Mouse (Mus musculus): ENCODE results near the gene Rnf216. TPM values are rescaled to one million over a fixed set of nuclear protein-coding genes. Genes with fewer than 3 reads are reported as not detected.
"Not testable (repeated sequence)": the region's sequence is repeated elsewhere in the genome, so short reads cannot be mapped to it uniquely, and the experiment has no call there.

Gene Rnf216
- polyA plus RNA-seq, 1 experiment from 2014 or later: 34.0 TPM

GRCm38 (mm10) chr5:143135042-143135441, 22.2 kb upstream of the Rnf216 start:
- no peak overlapping the region for H3K9ac ChIP-seq (ENCODE audit: low read depth, low read length)
- no peak for DNase-seq (ENCODE audit: low spot score)
- 0 out of 2 replicates have a peak, but pooled peaks cover 3% of the 10 kb centered on the region for H3K9me3 ChIP-seq (ENCODE audit: control insufficient read depth, low read length)
- 94% methylated on average over 7 of the region's 7 CpGs for WGBS
- no peak overlapping the region for H3K27ac ChIP-seq (replicated peaks; ENCODE audit: low read depth, low read length)
- no peak overlapping the region for H3K4me3 ChIP-seq (ENCODE audit: low read depth, low read length)
- no peaks in the 10 kb centered on the region for H3K4me1 ChIP-seq (ENCODE audit: control insufficient read depth, insufficient read depth, low read length)
- H3K36me3 ChIP-seq (ENCODE audit: control insufficient read depth, insufficient read depth, low read length): no peaks in the 10 kb centered on the region
- ATAC-seq (ENCODE audit: low read depth): no peak
- H3K27me3 ChIP-seq (replicated peaks; ENCODE audit: control insufficient read depth, insufficient read depth, low read length): no peaks in the 10 kb centered on the region
- no peak overlapping the region for H3K4me2 ChIP-seq (ENCODE audit: low read depth, low read length)

- H3K4me2 ChIP-seq (ENCODE audit: low read depth, low read length); H3K36me3 ChIP-seq (ENCODE audit: control insufficient read depth, insufficient read depth, low read length); ATAC-seq (ENCODE audit: low read depth); H3K4me3 ChIP-seq (ENCODE audit: low read depth, low read length); H3K4me1 ChIP-seq (ENCODE audit: control insufficient read depth, insufficient read depth, low read length); DNase-seq (ENCODE audit: low spot score); H3K27me3 ChIP-seq (replicated peaks; ENCODE audit: control insufficient read depth, insufficient read depth, low read length); H3K27ac ChIP-seq (replicated peaks; ENCODE audit: low read depth, low read length); H3K9me3 ChIP-seq (ENCODE audit: control insufficient read depth, low read length); H3K9ac ChIP-seq (ENCODE audit: low read depth, low read length): not testable (repeated sequence)
- WGBS: 86% methylated on average over 3 of the region's 6 CpGs
These were observed 21.6 kb upstream of the Rnf216 start for GRCm38 (mm10) chr5:143134216-143135010.

- Histone ChIP-seq H3K27ac (replicated peaks; ENCODE audit: low read depth, low read length) (no peak overlapping the region), H3K36me3 (ENCODE audit: control insufficient read depth, insufficient read depth, low read length) (no peaks in the 10 kb centered on the region), H3K9ac (ENCODE audit: low read depth, low read length) (no peak overlapping the region), H3K27me3 (replicated peaks; ENCODE audit: control insufficient read depth, insufficient read depth, low read length) (no peaks in the 10 kb centered on the region), H3K9me3 (ENCODE audit: control insufficient read depth, low read length) (peaks cover 18% of the 10 kb centered on the region), H3K4me1 (ENCODE audit: control insufficient read depth, insufficient read depth, low read length) (no peaks in the 10 kb centered on the region), H3K4me3 (ENCODE audit: low read depth, low read length) (no peak overlapping the region), H3K4me2 (ENCODE audit: low read depth, low read length) (no peak overlapping the region)
- no peak for ATAC-seq (ENCODE audit: low read depth)
- DNase-seq (ENCODE audit: low spot score): no peak
- WGBS: 71% methylated on average over 13 of the region's 13 CpGs
These were observed 20.2 kb upstream of the Rnf216 start for GRCm38 (mm10) chr5:143132935-143133514.

- Histone ChIP-seq H3K27ac (replicated peaks; ENCODE audit: low read depth, low read length) (no peak overlapping the region), H3K9ac (ENCODE audit: low read depth, low read length) (no peak overlapping the region), H3K4me3 (ENCODE audit: low read depth, low read length) (no peak overlapping the region), H3K4me1 (ENCODE audit: control insufficient read depth, insufficient read depth, low read length) (no peaks in the 10 kb centered on the region), H3K4me2 (ENCODE audit: low read depth, low read length) (no peak overlapping the region), H3K27me3 (replicated peaks; ENCODE audit: control insufficient read depth, insufficient read depth, low read length) (no peaks in the 10 kb centered on the region), H3K36me3 (ENCODE audit: control insufficient read depth, insufficient read depth, low read length) (no peaks in the 10 kb centered on the region), H3K9me3 (ENCODE audit: control insufficient read depth, low read length) (peaks cover 18% of the 10 kb centered on the region)
- no peak for ATAC-seq (ENCODE audit: low read depth)
- 87% methylated on average over 7 of the region's 7 CpGs for WGBS
- no peak for DNase-seq (ENCODE audit: low spot score)
These were observed 17.5 kb upstream of the Rnf216 start for GRCm38 (mm10) chr5:143130342-143130741.

- 97% methylated on average over 16 of the region's 16 CpGs for WGBS
- no peak overlapping the region for H3K4me3 ChIP-seq (ENCODE audit: low read depth, low read length)
- H3K9me3 ChIP-seq (ENCODE audit: control insufficient read depth, low read length): peaks cover 18% of the 10 kb centered on the region
- ATAC-seq (ENCODE audit: low read depth): no peak
- H3K27ac ChIP-seq (replicated peaks; ENCODE audit: low read depth, low read length): no peak overlapping the region
- no peaks in the 10 kb centered on the region for H3K4me1 ChIP-seq (ENCODE audit: control insufficient read depth, insufficient read depth, low read length)
- H3K36me3 ChIP-seq (ENCODE audit: control insufficient read depth, insufficient read depth, low read length): no peaks in the 10 kb centered on the region
- H3K27me3 ChIP-seq (replicated peaks; ENCODE audit: control insufficient read depth, insufficient read depth, low read length): no peaks in the 10 kb centered on the region
- H3K4me2 ChIP-seq (ENCODE audit: low read depth, low read length): no peak overlapping the region
- H3K9ac ChIP-seq (ENCODE audit: low read depth, low read length): no peak overlapping the region
- no peak for DNase-seq (ENCODE audit: low spot score)
These were observed 16.3 kb upstream of the Rnf216 start for GRCm38 (mm10) chr5:143129101-143129500.

- peaks cover 18% of the 10 kb centered on the region for H3K9me3 ChIP-seq (ENCODE audit: control insufficient read depth, low read length)
- H3K27me3 ChIP-seq (replicated peaks; ENCODE audit: control insufficient read depth, insufficient read depth, low read length): no peaks in the 10 kb centered on the region
- H3K9ac ChIP-seq (ENCODE audit: low read depth, low read length): no peak overlapping the region
- H3K36me3 ChIP-seq (ENCODE audit: control insufficient read depth, insufficient read depth, low read length): no peaks in the 10 kb centered on the region
- 77% methylated on average over 8 of the region's 8 CpGs for WGBS
- no peak for DNase-seq (ENCODE audit: low spot score)
- H3K4me1 ChIP-seq (ENCODE audit: control insufficient read depth, insufficient read depth, low read length): no peaks in the 10 kb centered on the region
- H3K27ac ChIP-seq (replicated peaks; ENCODE audit: low read depth, low read length): no peak overlapping the region
- ATAC-seq (ENCODE audit: low read depth): no peak
- H3K4me3 ChIP-seq (ENCODE audit: low read depth, low read length): no peak overlapping the region
- H3K4me2 ChIP-seq (ENCODE audit: low read depth, low read length): no peak overlapping the region
These were observed 15.0 kb upstream of the Rnf216 start for GRCm38 (mm10) chr5:143127837-143128236.

GRCm38 (mm10) chr5:143126908-143127307, 14.1 kb upstream of the Rnf216 start:
- Histone ChIP-seq H3K9ac (ENCODE audit: low read depth, low read length) (no peak overlapping the region), H3K27me3 (replicated peaks; ENCODE audit: control insufficient read depth, insufficient read depth, low read length) (no peaks in the 10 kb centered on the region), H3K9me3 (ENCODE audit: control insufficient read depth, low read length) (peaks cover 18% of the 10 kb centered on the region), H3K36me3 (ENCODE audit: control insufficient read depth, insufficient read depth, low read length) (no peaks in the 10 kb centered on the region), H3K27ac (replicated peaks; ENCODE audit: low read depth, low read length) (no peak overlapping the region), H3K4me1 (ENCODE audit: control insufficient read depth, insufficient read depth, low read length) (no peaks in the 10 kb centered on the region), H3K4me2 (ENCODE audit: low read depth, low read length) (no peak overlapping the region), H3K4me3 (ENCODE audit: low read depth, low read length) (no peak overlapping the region)
- WGBS: 60% methylated on average over 4 of the region's 4 CpGs
- ATAC-seq (ENCODE audit: low read depth) (no peak), DNase-seq (ENCODE audit: low spot score) (no peak)

GRCm38 (mm10) chr5:143126089-143126488, 13.3 kb upstream of the Rnf216 start:
- Histone ChIP-seq H3K9ac (ENCODE audit: low read depth, low read length) (no peak overlapping the region), H3K27ac (replicated peaks; ENCODE audit: low read depth, low read length) (no peak overlapping the region), H3K4me3 (ENCODE audit: low read depth, low read length) (no peak overlapping the region), H3K36me3 (ENCODE audit: control insufficient read depth, insufficient read depth, low read length) (no peaks in the 10 kb centered on the region), H3K27me3 (replicated peaks; ENCODE audit: control insufficient read depth, insufficient read depth, low read length) (no peaks in the 10 kb centered on the region), H3K4me1 (ENCODE audit: control insufficient read depth, insufficient read depth, low read length) (no peaks in the 10 kb centered on the region), H3K9me3 (ENCODE audit: control insufficient read depth, low read length) (peaks cover 18% of the 10 kb centered on the region), H3K4me2 (ENCODE audit: low read depth, low read length) (no peak overlapping the region)
- 84% methylated on average over 9 of the region's 9 CpGs for WGBS
- no peak for DNase-seq (ENCODE audit: low spot score)
- ATAC-seq (ENCODE audit: low read depth): no peak

- H3K4me3 ChIP-seq (ENCODE audit: low read depth, low read length): no peak overlapping the region
- DNase-seq (ENCODE audit: low spot score) (no peak), ATAC-seq (ENCODE audit: low read depth) (no peak)
- no peak overlapping the region for H3K9ac ChIP-seq (ENCODE audit: low read depth, low read length)
- peaks cover 18% of the 10 kb centered on the region for H3K9me3 ChIP-seq (ENCODE audit: control insufficient read depth, low read length)
- H3K27me3 ChIP-seq (replicated peaks; ENCODE audit: control insufficient read depth, insufficient read depth, low read length): no peaks in the 10 kb centered on the region
- no peak overlapping the region for H3K27ac ChIP-seq (replicated peaks; ENCODE audit: low read depth, low read length)
- H3K4me1 ChIP-seq (ENCODE audit: control insufficient read depth, insufficient read depth, low read length): no peaks in the 10 kb centered on the region
- no peaks in the 10 kb centered on the region for H3K36me3 ChIP-seq (ENCODE audit: control insufficient read depth, insufficient read depth, low read length)
- WGBS: 66% methylated on average over 7 of the region's 7 CpGs
- H3K4me2 ChIP-seq (ENCODE audit: low read depth, low read length): no peak overlapping the region
These were observed 12.8 kb upstream of the Rnf216 start for GRCm38 (mm10) chr5:143125601-143126000.

All from embryonic facial prominence, embryonic 14.5 days (tissue).